Mouse (Mus musculus): ENCODE measurements around the gene Serpina3j.
"Not testable (repeated sequence)": the region's sequence is repeated elsewhere in the genome, so short reads cannot be mapped to it uniquely, and the experiment has no call there.

The Serpina3j gene

GRCm38 (mm10) chr12:104314253-104314652 lies at the start of gene Serpina3j:
TSS of gene Serpina3j (plus strand) at chr12:104314553.
- DNase-seq (ENCODE audit: low spot score): no peak

- no peak for DNase-seq (ENCODE audit: low spot score)
Measured at GRCm38 (mm10) chr12:104266374-104266773, 48.0 kb upstream of the Serpina3j start.

- DNase-seq (ENCODE audit: low spot score): no peak
Measured at GRCm38 (mm10) chr12:104278216-104279055, 35.9 kb upstream of the Serpina3j start.

- DNase-seq (ENCODE audit: low spot score): no peak
Measured at GRCm38 (mm10) chr12:104279056-104279435, 35.3 kb upstream of the Serpina3j start.

GRCm38 (mm10) chr12:104283380-104283779 lies 31.0 kb upstream of the Serpina3j start:
- no peak for DNase-seq (ENCODE audit: low spot score)

GRCm38 (mm10) chr12:104288336-104288735 lies 26.0 kb upstream of the Serpina3j start:
- DNase-seq (ENCODE audit: low spot score): no peak

GRCm38 (mm10) chr12:104289872-104290271 lies 24.5 kb upstream of the Serpina3j start:
- no peak for DNase-seq (ENCODE audit: low spot score)

- DNase-seq (ENCODE audit: low spot score): no peak
Measured at GRCm38 (mm10) chr12:104293963-104294362, 20.4 kb upstream of the Serpina3j start.

GRCm38 (mm10) chr12:104298049-104298448 lies 16.3 kb upstream of the Serpina3j start:
- DNase-seq (ENCODE audit: low spot score): no peak

- DNase-seq (ENCODE audit: low spot score): no peak
Measured at GRCm38 (mm10) chr12:104305991-104306390, 8.4 kb upstream of the Serpina3j start.

- no peak for DNase-seq (ENCODE audit: low spot score)
Measured at GRCm38 (mm10) chr12:104322454-104322853, 8.1 kb downstream of the Serpina3j start.

- no peak for DNase-seq (ENCODE audit: low spot score)
Measured at GRCm38 (mm10) chr12:104331701-104332100, 17.3 kb downstream of the Serpina3j start.

GRCm38 (mm10) chr12:104336873-104337272 lies 22.5 kb downstream of the Serpina3j start:
- not testable (repeated sequence) for DNase-seq (ENCODE audit: low spot score)

- not testable (repeated sequence) for DNase-seq (ENCODE audit: low spot score)
Measured at GRCm38 (mm10) chr12:104338226-104338625, 23.9 kb downstream of the Serpina3j start, which contains the start of the genes Serpina3k and Serpina3m. TSS of gene Serpina3k (plus strand) at chr12:104338486. TSS of gene Serpina3m (plus strand) at chr12:104338486.

GRCm38 (mm10) chr12:104338705-104339104 lies 24.4 kb downstream of the Serpina3j start:
- no peak for DNase-seq (ENCODE audit: low spot score)

GRCm38 (mm10) chr12:104342489-104342888 lies 28.1 kb downstream of the Serpina3j start:
- not testable (repeated sequence) for DNase-seq (ENCODE audit: low spot score)

- no peak for DNase-seq (ENCODE audit: low spot score)
Measured at GRCm38 (mm10) chr12:104345181-104345580, 30.8 kb downstream of the Serpina3j start.

- no peak for DNase-seq (ENCODE audit: low spot score)
Measured at GRCm38 (mm10) chr12:104345707-104346106, 31.4 kb downstream of the Serpina3j start.

GRCm38 (mm10) chr12:104347091-104347490 lies 32.7 kb downstream of the Serpina3j start:
- DNase-seq (ENCODE audit: low spot score): no peak

GRCm38 (mm10) chr12:104351812-104352211 lies 37.5 kb downstream of the Serpina3j start:
- DNase-seq (ENCODE audit: low spot score): peak; percentile 16

GRCm38 (mm10) chr12:104356006-104356405 lies 41.7 kb downstream of the Serpina3j start:
- DNase-seq (ENCODE audit: low spot score): no peak

GRCm38 (mm10) chr12:104369986-104370385 lies 55.6 kb downstream of the Serpina3j start:
- DNase-seq (ENCODE audit: low spot score): no peak

Measured in urinary bladder, postnatal 10 days (tissue).